Mouse (Mus musculus) lung, embryonic 15.5 days (tissue): ENCODE results near the gene Pik3c2g. TPM values are rescaled to one million over a fixed set of nuclear protein-coding genes. Genes with fewer than 3 reads are reported as not detected.
"Not testable (repeated sequence)": the region's sequence is repeated elsewhere in the genome, so short reads cannot be mapped to it uniquely, and the experiment has no call there.

Source experiments
- ATAC-seq: fragments of 200-750 bp; cut with Nextera tagmentation; 2 replicates; pipeline ENCODE4 v1.8.0; 2017; ENCODE audit warnings: moderate number of reproducible peaks, borderline replicate concordance; ENCODE audit not compliant: low FRiP score, low TSS enrichment; ENCODE audit errors: extremely low read depth
- H3K27ac ChIP-seq: fragments of 300-500 bp; sonication (generic); 2 replicates; pipeline ENCODE4 v1.5.1; 2015; ENCODE audit warnings: moderate library complexity, mild to moderate bottlenecking, inconsistent platforms
- H3K27me3 ChIP-seq: fragments of 300-500 bp; sonication (generic); 2 replicates; pipeline ENCODE4 v1.6.1; 2015; ENCODE audit warnings: inconsistent platforms
- H3K36me3 ChIP-seq: fragments of 300-500 bp; sonication (generic); 2 replicates; pipeline ENCODE4 v1.6.1; 2015; ENCODE audit warnings: inconsistent platforms
- H3K4me1 ChIP-seq: fragments of 300-500 bp; sonication (generic); 2 replicates; pipeline ENCODE4 v1.6.1; 2015; ENCODE audit warnings: inconsistent platforms
- H3K4me2 ChIP-seq: fragments of 300-500 bp; sonication (generic); 2 replicates; pipeline ENCODE4 v1.6.1; 2015; ENCODE audit warnings: inconsistent platforms, mild to moderate bottlenecking, moderate library complexity
- H3K4me3 ChIP-seq: fragments of 300-500 bp; sonication (generic); 2 replicates; pipeline ENCODE4 v1.5.1; 2015; ENCODE audit warnings: mild to moderate bottlenecking, inconsistent platforms
- H3K9ac ChIP-seq: fragments of 300-500 bp; sonication (generic); 2 replicates; pipeline ENCODE4 v1.6.1; 2015; ENCODE audit warnings: inconsistent platforms
- H3K9me3 ChIP-seq: fragments of 300-500 bp; sonication (generic); 2 replicates; pipeline ENCODE4 v1.6.1; 2016; ENCODE audit warnings: inconsistent platforms
- WGBS: fragments of 180-500 bp; shearing (Covaris S2); methylation state at CpG from one replicate; pipeline ENCODE4 v1.1.7; 2015; 5-methylcytosine and 5-hydroxymethylcytosine counted together
- polyA plus RNA-seq: library from polyadenylated mRNA; unstranded; fragments of >200 nt; fragmentation: Nextera tagmentation; extraction: Ambion mirVana; gene quantifications from 2 replicates; pipeline ENCODE4 v1.2.1, GENCODE M21; 2015

Gene Pik3c2g
- polyA plus RNA-seq, 1 experiment from 2014 or later, result 1.9 TPM

DNA sequence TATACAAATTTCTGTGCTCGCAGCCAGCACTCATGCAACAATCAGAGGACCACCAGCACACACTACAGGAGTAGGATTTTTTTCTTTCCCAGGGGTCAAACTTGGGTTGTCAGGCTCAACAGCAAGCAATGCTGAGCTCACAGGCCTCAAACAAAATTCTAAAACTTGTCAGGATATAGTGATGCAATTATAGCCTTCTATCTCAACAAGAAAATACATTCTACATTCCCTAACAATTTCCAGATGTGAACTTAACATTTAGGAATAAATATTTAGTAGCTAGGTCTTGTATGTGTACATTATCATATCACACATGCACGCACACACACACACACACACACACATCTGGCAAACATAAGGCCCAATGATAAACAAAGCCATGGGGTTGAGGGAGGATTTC lies 308.6 kb downstream of the Pik3c2g start:
- no peaks in the 10 kb centered on the region for H3K9me3 ChIP-seq
- no peak overlapping the region for H3K4me3 ChIP-seq
- H3K4me2 ChIP-seq, result no peak overlapping the region
- H3K4me1 ChIP-seq, result no peaks in the 10 kb centered on the region; the same call in 1 of the 2 replicates
- ATAC-seq, result peak; percentile 88
- H3K9ac ChIP-seq, result no peak overlapping the region
- H3K27ac ChIP-seq, result no peak overlapping the region
- WGBS, result 36% methylated on average over 2 of the region's 2 CpGs
- H3K36me3 ChIP-seq, result no peaks in the 10 kb centered on the region
- H3K27me3 ChIP-seq, result no peaks in the 10 kb centered on the region

DNA sequence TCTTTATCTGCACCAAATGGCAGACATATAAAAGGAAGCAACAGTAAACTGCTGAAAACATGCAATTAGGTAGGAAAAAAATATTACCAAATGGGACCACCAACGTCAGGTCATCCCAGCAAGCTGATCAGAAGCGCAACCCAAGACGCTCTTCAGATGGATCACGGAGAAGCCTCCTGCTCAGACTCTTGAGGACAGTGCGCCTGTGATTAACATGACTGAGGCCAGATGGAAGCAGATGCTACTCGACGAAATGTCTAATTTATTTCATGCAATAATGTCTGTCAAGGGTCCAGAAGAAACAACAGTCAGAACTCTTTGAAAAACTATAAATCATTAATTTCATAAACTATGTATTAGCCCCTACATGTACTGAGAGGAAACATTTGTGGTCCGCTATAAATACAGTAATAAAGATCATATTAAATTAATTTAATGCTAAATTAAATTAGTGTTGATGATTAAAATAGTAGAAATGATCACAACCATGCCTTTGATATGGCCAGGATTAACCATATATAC lies 312.7 kb downstream of the Pik3c2g start:
- no peak overlapping the region for H3K4me2 ChIP-seq
- H3K27ac ChIP-seq, result no peak overlapping the region
- no peaks in the 10 kb centered on the region for H3K27me3 ChIP-seq
- ATAC-seq, result no peak
- 70% methylated on average over 8 of the region's 8 CpGs for WGBS
- no peaks in the 10 kb centered on the region for H3K9me3 ChIP-seq
- H3K9ac ChIP-seq, result no peak overlapping the region
- no peak overlapping the region for H3K4me3 ChIP-seq
- H3K36me3 ChIP-seq, result no peaks in the 10 kb centered on the region
- H3K4me1 ChIP-seq, result no peaks in the 10 kb centered on the region; the same call in 1 of the 2 replicates

DNA sequence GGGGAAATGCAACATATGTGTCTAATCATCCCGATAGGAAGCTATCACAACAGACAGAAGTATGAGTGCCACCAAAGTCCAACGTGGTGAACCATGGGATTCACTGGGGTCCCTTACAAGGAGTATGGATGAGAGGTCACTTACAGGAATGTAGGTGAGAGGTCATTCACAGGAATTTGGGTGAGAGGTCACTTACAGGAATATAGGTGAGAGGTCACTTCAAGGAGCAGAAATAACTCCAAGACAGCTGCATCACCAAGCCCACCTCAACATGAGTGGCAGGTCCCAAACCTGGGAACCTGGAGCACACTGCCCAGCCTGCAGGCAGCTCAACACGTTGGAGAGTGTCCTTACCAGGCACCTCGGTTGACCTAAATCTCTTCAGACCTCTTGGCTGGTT lies 314.8 kb downstream of the Pik3c2g start:
- Histone ChIP-seq H3K4me1 (no peaks in the 10 kb centered on the region), H3K9ac (no peak overlapping the region), H3K9me3 (no peaks in the 10 kb centered on the region), H3K27me3 (no peaks in the 10 kb centered on the region), H3K27ac (no peak overlapping the region), H3K4me2 (no peak overlapping the region), H3K4me3 (no peak overlapping the region), H3K36me3 (no peaks in the 10 kb centered on the region)
- WGBS, result 58% methylated on average over 4 of the region's 4 CpGs
- ATAC-seq, result no peak

DNA sequence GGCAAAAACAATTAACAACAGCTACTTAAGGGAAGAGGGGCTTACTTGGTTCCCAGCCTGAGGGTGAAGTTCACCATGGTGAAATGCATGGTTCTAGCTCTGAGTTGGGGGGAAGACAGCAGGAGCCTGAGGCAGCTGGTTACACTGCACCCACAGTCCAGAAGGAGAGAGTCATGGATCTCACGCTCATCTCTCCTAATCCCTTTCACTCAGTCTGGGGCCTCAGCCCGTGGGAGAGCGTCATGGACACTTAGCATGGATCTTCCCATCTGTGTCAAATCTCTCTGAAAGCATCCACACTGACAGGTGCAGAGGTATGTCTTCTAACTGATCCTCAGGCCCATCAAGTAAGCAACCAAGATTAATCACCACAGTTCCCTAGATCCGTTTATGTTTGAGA lies 320.1 kb downstream of the Pik3c2g start:
- H3K36me3 ChIP-seq, result no peaks in the 10 kb centered on the region
- ATAC-seq, result no peak
- H3K27ac ChIP-seq, result no peak overlapping the region
- no peaks in the 10 kb centered on the region for H3K9me3 ChIP-seq
- no peaks in the 10 kb centered on the region for H3K27me3 ChIP-seq
- 56% methylated on average over 4 of the region's 4 CpGs for WGBS
- H3K9ac ChIP-seq, result no peak overlapping the region
- no peak overlapping the region for H3K4me2 ChIP-seq
- no peak overlapping the region for H3K4me3 ChIP-seq
- H3K4me1 ChIP-seq, result no peaks in the 10 kb centered on the region

DNA sequence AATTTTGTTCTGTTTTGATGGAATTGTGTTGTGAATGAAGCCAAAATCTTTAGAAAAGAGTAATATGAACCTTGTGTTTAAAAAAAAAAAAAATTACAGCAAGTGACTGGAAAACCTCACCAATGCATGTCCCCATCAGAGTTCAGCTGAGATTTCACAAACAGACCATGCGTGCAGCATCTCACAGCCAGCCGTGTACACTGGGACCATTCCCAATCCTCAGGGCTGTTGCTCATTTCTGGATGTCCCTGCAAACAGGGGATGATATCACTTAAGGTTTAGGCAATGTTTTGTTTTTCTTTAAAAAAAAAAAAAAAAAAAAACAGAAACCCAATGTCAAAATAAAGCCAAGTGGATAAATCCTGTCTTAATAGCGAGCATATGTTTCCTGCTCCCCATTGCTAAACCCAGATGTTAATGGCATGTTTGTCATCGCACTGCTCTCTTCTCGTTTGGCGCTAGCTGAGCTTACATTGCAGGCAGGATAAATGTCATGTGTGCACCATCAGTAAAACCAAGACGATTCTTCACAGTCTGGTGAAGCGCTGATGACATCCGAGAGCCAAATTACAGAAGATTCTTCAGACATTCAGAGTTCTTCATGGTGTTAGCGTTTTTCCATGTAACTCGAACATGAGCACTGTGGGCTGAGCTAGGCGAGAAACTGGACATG lies 322.1 kb downstream of the Pik3c2g start:
- no peak overlapping the region for H3K27ac ChIP-seq

GRCm38 (mm10) chr6:139928766-139929165 lies 341.7 kb downstream of the Pik3c2g start:
- Histone ChIP-seq H3K4me3 (no peak overlapping the region), H3K9ac (no peak overlapping the region), H3K4me1 (no peaks in the 10 kb centered on the region), H3K27me3 (no peaks in the 10 kb centered on the region), H3K36me3 (no peaks in the 10 kb centered on the region), H3K27ac (no peak overlapping the region), H3K4me2 (no peak overlapping the region), H3K9me3 (no peaks in the 10 kb centered on the region)
- ATAC-seq, result no peak
- 64% methylated on average over 5 of the region's 5 CpGs for WGBS

More for the DNA sequence above, 322.1 kb downstream of the Pik3c2g start:
- Histone ChIP-seq H3K9me3 (no peaks in the 10 kb centered on the region), H3K27me3 (no peaks in the 10 kb centered on the region), H3K4me3 (no peak overlapping the region), H3K4me2 (no peak overlapping the region), H3K4me1 (no peaks in the 10 kb centered on the region), H3K9ac (no peak overlapping the region), H3K36me3 (no peaks in the 10 kb centered on the region)
- no peak; the same call in 1 of the 2 replicates for ATAC-seq
- WGBS, result 38% methylated on average over 12 of the region's 12 CpGs

GRCm38 (mm10) chr6:139934861-139935260 lies 347.8 kb downstream of the Pik3c2g start:
- H3K4me3 ChIP-seq, result no peak overlapping the region
- no peak overlapping the region for H3K9ac ChIP-seq
- H3K4me2 ChIP-seq, result no peak overlapping the region
- 34% methylated on average over 2 of the region's 2 CpGs for WGBS
- no peak for ATAC-seq
- no peak overlapping the region for H3K27ac ChIP-seq
- no peaks in the 10 kb centered on the region for H3K9me3 ChIP-seq
- no peaks in the 10 kb centered on the region for H3K4me1 ChIP-seq
- no peaks in the 10 kb centered on the region for H3K36me3 ChIP-seq
- no peaks in the 10 kb centered on the region for H3K27me3 ChIP-seq

GRCm38 (mm10) chr6:139937581-139937980 lies 350.6 kb downstream of the Pik3c2g start:
- not testable (repeated sequence) for H3K4me1 ChIP-seq, H3K9ac ChIP-seq, H3K27me3 ChIP-seq, H3K4me2 ChIP-seq, H3K9me3 ChIP-seq, H3K27ac ChIP-seq, H3K36me3 ChIP-seq, H3K4me3 ChIP-seq
- ATAC-seq, result peak; percentile 72; the same call in 1 of the 2 replicates
- 46% methylated on average over 4 of the region's 4 CpGs for WGBS

DNA sequence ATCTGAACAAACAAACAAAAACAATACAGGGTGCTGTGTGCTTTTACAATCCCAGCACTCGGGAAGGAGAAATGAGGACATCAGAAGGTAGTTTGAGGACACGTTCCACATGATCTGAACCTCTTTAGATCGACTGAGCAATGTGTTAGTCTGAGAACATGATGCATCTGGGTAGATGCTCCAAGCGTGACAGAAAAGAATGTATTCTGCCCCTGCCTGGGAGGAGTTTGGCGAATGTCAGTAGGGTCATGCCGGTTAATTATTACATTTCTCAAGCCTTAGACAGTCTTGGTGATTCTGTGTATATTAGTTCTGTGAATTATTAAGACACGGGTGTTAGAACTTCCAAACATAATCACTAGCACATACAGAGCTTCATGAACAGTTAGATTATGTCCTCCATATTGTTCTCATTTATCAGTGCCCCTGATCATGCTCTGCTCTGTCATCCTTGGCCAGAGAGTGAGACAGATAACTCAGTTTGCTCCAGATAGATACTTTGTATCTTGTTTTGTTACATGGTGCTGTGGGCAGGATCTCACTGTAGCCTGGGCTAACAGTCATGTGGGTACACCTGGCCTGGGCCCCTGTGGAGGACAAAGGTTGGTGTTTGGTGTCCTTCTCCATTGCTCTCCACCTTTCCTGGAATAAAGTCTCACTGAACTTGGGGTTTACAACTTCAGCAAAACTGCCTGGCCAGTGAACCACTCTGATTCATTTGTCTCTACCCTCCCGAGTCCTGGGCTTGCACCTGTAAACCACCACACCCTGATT lies 360.3 kb downstream of the Pik3c2g start:
- no peak overlapping the region for H3K4me3 ChIP-seq
- ATAC-seq, result no peak
- H3K9me3 ChIP-seq, result no peaks in the 10 kb centered on the region
- H3K4me2 ChIP-seq, result no peak overlapping the region
- 72% methylated on average over 8 of the region's 8 CpGs for WGBS
- no peaks in the 10 kb centered on the region for H3K36me3 ChIP-seq
- no peak overlapping the region for H3K9ac ChIP-seq
- H3K27me3 ChIP-seq, result no peaks in the 10 kb centered on the region
- H3K27ac ChIP-seq, result no peak overlapping the region
- no peaks in the 10 kb centered on the region for H3K4me1 ChIP-seq

GRCm38 (mm10) chr6:139953596-139953995 lies 366.6 kb downstream of the Pik3c2g start:
- Histone ChIP-seq H3K9me3 (no peaks in the 10 kb centered on the region), H3K27me3 (no peaks in the 10 kb centered on the region), H3K27ac (no peak overlapping the region), H3K4me3 (no peak overlapping the region), H3K36me3 (no peaks in the 10 kb centered on the region), H3K4me2 (no peak overlapping the region), H3K4me1 (no peaks in the 10 kb centered on the region), H3K9ac (no peak overlapping the region)
- ATAC-seq, result no peak
- 49% methylated on average over 12 of the region's 12 CpGs for WGBS

DNA sequence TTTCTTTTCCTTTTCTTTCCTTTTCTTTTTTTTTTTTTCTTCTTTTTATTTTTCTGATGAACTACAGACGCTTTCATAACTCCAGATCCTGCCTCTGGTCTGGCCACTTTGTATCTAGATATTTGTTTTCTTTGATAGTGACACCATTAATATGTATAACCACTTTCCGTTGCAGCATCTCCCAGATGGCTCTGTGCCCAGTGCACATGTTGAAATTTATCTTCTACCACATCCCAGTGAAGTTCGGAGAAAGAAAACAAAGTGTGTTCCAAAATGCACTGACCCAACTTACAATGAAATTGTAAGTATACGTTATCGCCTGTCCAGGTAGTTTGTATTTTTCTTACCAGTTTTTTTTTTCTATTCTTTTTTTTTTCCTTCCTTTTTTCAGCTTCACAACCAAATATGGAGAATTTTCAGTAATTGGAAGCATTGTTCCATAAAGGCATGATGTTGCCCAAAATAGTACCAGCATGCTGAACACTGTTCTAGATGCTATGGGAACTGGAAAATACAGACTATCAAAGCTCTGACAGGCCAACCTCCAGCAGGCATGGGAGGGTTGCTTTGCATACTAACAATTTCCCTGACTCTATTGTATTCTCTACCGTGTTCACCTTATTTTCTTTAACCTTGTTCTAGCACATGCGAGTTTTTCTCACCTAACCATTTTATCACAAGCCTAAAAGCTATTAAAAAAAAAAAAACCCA lies 370.7 kb downstream of the Pik3c2g start:
- H3K9me3 ChIP-seq, result no peaks in the 10 kb centered on the region
- H3K4me1 ChIP-seq, result no peaks in the 10 kb centered on the region
- no peak overlapping the region for H3K4me2 ChIP-seq
- ATAC-seq, result no peak
- H3K9ac ChIP-seq, result no peak overlapping the region
- H3K4me3 ChIP-seq, result no peak overlapping the region
- WGBS, result 51% methylated on average over 7 of the region's 7 CpGs
- no peaks in the 10 kb centered on the region for H3K27me3 ChIP-seq
- H3K27ac ChIP-seq, result no peak overlapping the region
- H3K36me3 ChIP-seq, result no peaks in the 10 kb centered on the region

DNA sequence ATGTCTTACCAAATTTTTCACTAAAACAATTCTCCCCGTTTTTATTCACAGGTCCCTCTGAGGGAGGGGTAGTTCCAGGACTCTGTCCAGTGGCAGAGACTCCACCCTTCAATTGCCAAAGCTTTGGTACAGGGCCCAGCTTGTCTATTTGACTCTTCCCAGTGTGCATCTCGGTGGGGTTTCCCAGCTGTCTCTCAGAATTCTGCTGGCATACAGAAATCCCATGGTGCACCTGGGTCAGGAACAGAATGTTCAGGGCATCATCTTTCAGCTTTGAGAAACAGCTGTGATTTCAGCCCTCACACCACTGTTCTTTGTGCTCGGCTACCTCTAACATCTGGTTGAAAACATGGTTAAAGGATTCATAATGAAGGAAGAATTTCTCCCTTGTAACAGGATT lies 376.8 kb downstream of the Pik3c2g start:
- H3K9me3 ChIP-seq, result no peaks in the 10 kb centered on the region
- H3K27me3 ChIP-seq, result no peaks in the 10 kb centered on the region
- ATAC-seq, result no peak
- H3K9ac ChIP-seq, result no peak overlapping the region
- WGBS, result 52% methylated on average over 3 of the region's 3 CpGs
- no peaks in the 10 kb centered on the region for H3K4me1 ChIP-seq
- H3K36me3 ChIP-seq, result no peaks in the 10 kb centered on the region
- H3K27ac ChIP-seq, result no peak overlapping the region
- no peak overlapping the region for H3K4me3 ChIP-seq
- H3K4me2 ChIP-seq, result no peak overlapping the region
